15 mouse cellular contexts compared by ENCODE assay signal in genomic region chr12:73692321-73692720, GRCm38 (mm10).
DNase-seq lines count a peak whose midpoint lies in the region; ATAC-seq and TF ChIP-seq lines count a peak whose summit lies in the region.
"Had no signal": no experiment of that assay in that cellular context is flagged by ENCODE, and none has a peak within 500 bp of the region (broad histone marks: within the 10 kb centered on the region; RNA-seq: fewer than 3 reads in every experiment).

No protein-coding gene starts in this region.

- no peaks in the 10 kb centered on the region for H3K4me1 ChIP-seq in cortical plate, adult 2 months (ENCODE audit: control insufficient read depth, insufficient read depth, low read length)
- peaks cover 7% of the 10 kb centered on the region for H3K4me1 ChIP-seq in hindbrain, embryonic 13.5 days (replicated peaks)

- 22% methylated on average over 4 of the region's 4 CpGs for WGBS in hindbrain, embryonic 13.5 days

- H3K4me3 ChIP-seq in cortical plate, adult 2 months (ENCODE audit: insufficient read depth, low read length) = no peak overlapping the region
- H3K4me3 ChIP-seq in hindbrain, embryonic 13.5 days = no peak overlapping the region
- H3K4me3 ChIP-seq: embryonic facial prominence, embryonic 13.5 days had no signal

- H3K27me3 ChIP-seq in hindbrain, embryonic 13.5 days = no peaks in the 10 kb centered on the region
- H3K27me3 ChIP-seq: embryonic facial prominence, embryonic 13.5 days had no signal

- H3K27ac ChIP-seq in cortical plate, adult 2 months (ENCODE audit: insufficient read depth, low read length) = no peak overlapping the region
- no peak overlapping the region for H3K27ac ChIP-seq in hindbrain, embryonic 13.5 days
- H3K27ac ChIP-seq: embryonic facial prominence, embryonic 13.5 days; liver, embryonic 14.5 days had no signal

- no peak for TF ChIP-seq POLR2A in cortical plate, adult 2 months (IDR thresholded peaks at IDR 0.05; ENCODE audit: extremely low read depth, insufficient read depth, low read length)

- H3K36me3 ChIP-seq in hindbrain, embryonic 13.5 days = no peaks in the 10 kb centered on the region
- H3K36me3 ChIP-seq: embryonic facial prominence, embryonic 13.5 days had no signal

- intact Hi-C loops in heart, postnatal 14 days (cut with DNase I) = loop anchor here (2.0 kb wide), 1 partner anchor 108 kb away; the partner anchor contains the start of gene Prkch

- H3K9me3 ChIP-seq in hindbrain, embryonic 13.5 days = no peaks in the 10 kb centered on the region
- H3K9me3 ChIP-seq: embryonic facial prominence, embryonic 13.5 days had no signal

- H3K9ac ChIP-seq in hindbrain, embryonic 13.5 days = no peak overlapping the region
- H3K9ac ChIP-seq: embryonic facial prominence, embryonic 13.5 days; liver, embryonic 14.5 days had no signal

- TF ChIP-seq CTCF in cortical plate, adult 2 months (IDR thresholded peaks at IDR 0.05; ENCODE audit: extremely low read depth, insufficient read depth, low read length) = peak; percentile 41

- ATAC-seq in hindbrain, embryonic 13.5 days (ENCODE audit: low FRiP score) = no peak

- H3K4me2 ChIP-seq in hindbrain, embryonic 13.5 days = no peak overlapping the region
- H3K4me2 ChIP-seq: embryonic facial prominence, embryonic 13.5 days had no signal

- peak; percentile 26 to 27 for DNase-seq in layer of hippocampus, postnatal 25 days (ENCODE audit: extremely low spot score in 1 of 2, low spot score in 1 of 2)
- no peak for DNase-seq in layer of hippocampus, adult 9-10 months (ENCODE audit: low spot score)
- peak; percentile 45 to 47 for DNase-seq in right cerebral cortex, adult 2 months (ENCODE audit: low spot score in 2 of 2)
- DNase-seq in right cerebral cortex, postnatal 4 days = no peak
- DNase-seq in thymus, postnatal 25 days = peak; percentile 53
- DNase-seq in heart, postnatal 14 days = no peak
- DNase-seq: adrenal gland, postnatal 14 days; cerebellum, adult 8-10 months; gastrocnemius, postnatal 25 days; kidney, adult 18-20 months; layer of hippocampus, postnatal 36 days had no signal

Comparison
In these comparisons a context has a peak if more than half of its experiments do, and no peak if none do; other contexts are left out.
1. DNase-seq: peak in layer of hippocampus, postnatal 25 days (2 of 2), right cerebral cortex, adult 2 months (2 of 2) and thymus, postnatal 25 days (single experiment); none in layer of hippocampus, adult 9-10 months (single experiment), right cerebral cortex, postnatal 4 days (single experiment) and heart, postnatal 14 days (0 of 2).